Mouse (Mus musculus): ENCODE data around the gene Mybpc2. TPM values are rescaled to one million over a fixed set of nuclear protein-coding genes. Genes with fewer than 3 reads are reported as not detected.

Mybpc2 gene
- polyA plus RNA-seq, 1 experiment from 2014 or later = 0.35 TPM

DNA sequence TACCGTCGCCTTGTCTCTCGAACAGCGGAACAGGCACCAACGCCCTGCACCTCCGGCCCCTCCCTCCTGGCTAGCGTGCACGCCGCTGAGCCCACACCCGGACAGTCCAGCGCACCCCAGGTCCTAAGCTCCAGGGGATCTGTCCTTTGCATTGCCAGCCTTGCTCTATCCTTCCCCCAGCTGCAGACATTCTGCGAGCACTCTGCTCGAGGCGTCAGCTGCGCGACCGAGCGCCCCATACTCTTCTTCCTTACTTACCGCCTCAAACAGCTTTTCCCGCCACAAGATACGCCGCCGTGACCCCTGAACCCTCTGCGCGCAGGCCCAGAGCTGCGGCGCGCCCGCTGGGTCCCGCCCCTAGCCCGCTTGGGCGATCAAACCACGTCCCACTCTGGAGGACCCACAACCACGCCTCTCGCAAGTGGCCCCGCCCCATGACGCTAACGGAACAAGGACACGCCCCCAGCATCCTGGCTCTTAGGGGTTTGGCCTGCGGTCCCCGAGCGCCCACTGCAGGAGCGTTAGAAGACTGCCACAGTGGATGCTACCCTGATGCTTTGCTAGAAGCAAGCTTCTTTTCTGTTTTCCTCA lies 24.1 kb upstream of the Mybpc2 start, which contains the start of gene Pold1:
Pold1 (minus strand) TSS at position 353 of the 591 bp plus-strand sequence.
- H3K4me2 ChIP-seq (ENCODE audit: low read depth, low read length) = peak within 1 kb of the TSS; percentile 97
- ATAC-seq = peak; percentile 93
- TF ChIP-seq EP300 (IDR thresholded peaks at IDR 0.05; ENCODE audit: low read depth) = peak; percentile 27
- TF ChIP-seq CTCF (IDR thresholded peaks at IDR 0.05; ENCODE audit: low read depth) = peak; percentile 99
- peak within 1 kb of the TSS; percentile 77 for H3K27ac ChIP-seq (ENCODE audit: low read depth)
- H3K9ac ChIP-seq (replicated peaks) = peak within 1 kb of the TSS; percentile 65
- WGBS (ENCODE audit: insufficient replicate concordance) = under 1% methylated on average over 40 of the region's 43 CpGs
- H3K4me1 ChIP-seq (ENCODE audit: insufficient read depth) = peaks cover 16% of the 10 kb centered on the region
- peak within 1 kb of the TSS; percentile 62 for H3K4me3 ChIP-seq (ENCODE audit: low read depth, low read length)
- H3K27me3 ChIP-seq (ENCODE audit: insufficient read depth, low read length) = no peaks in the 10 kb centered on the region
- DNase-seq = peak; percentile 100
- H3K9me3 ChIP-seq (ENCODE audit: low read length) = no peaks in the 10 kb centered on the region
- H3K36me3 ChIP-seq (replicated peaks; ENCODE audit: insufficient read depth, low read length) = peaks cover 32% of the 10 kb centered on the region

GRCm38 (mm10) chr7:44547725-44548124 lies 23.3 kb upstream of the Mybpc2 start:
- Histone ChIP-seq H3K9ac (replicated peaks) (peak overlapping the region; percentile 65), H3K4me3 (ENCODE audit: low read depth, low read length) (peak overlapping the region; percentile 62), H3K36me3 (replicated peaks; ENCODE audit: insufficient read depth, low read length) (peaks cover 32% of the 10 kb centered on the region), H3K27me3 (ENCODE audit: insufficient read depth, low read length) (no peaks in the 10 kb centered on the region), H3K27ac (ENCODE audit: low read depth) (peak overlapping the region; percentile 77), H3K4me1 (ENCODE audit: insufficient read depth) (peaks cover 11% of the 10 kb centered on the region), H3K9me3 (ENCODE audit: low read length) (no peaks in the 10 kb centered on the region), H3K4me2 (ENCODE audit: low read depth, low read length) (peak overlapping the region; percentile 97)
- TF ChIP-seq CTCF (IDR thresholded peaks at IDR 0.05; ENCODE audit: low read depth) (no peak), EP300 (IDR thresholded peaks at IDR 0.05; ENCODE audit: low read depth) (no peak)
- WGBS (ENCODE audit: insufficient replicate concordance) = 23% methylated on average over 5 of the region's 5 CpGs
- no peak for DNase-seq
- ATAC-seq = no peak

DNA sequence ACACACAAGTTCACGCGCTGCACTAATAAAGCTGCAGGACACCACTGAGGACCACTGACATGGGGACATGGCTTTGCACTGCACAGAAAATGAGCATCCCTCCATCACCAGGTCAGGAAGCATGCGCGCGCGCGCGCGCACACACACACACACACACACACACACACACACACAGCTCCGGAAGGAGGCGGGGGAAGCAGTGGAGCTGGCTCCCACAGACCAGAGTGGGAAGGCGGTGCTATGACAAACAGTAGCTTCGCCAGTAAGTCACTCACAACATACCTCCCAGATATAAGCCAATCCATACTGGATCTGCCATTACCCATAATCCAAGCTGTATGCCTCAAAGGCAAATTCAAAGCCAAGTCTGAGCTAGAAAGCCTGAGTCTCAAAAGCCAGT lies 22.6 kb upstream of the Mybpc2 start:
- Histone ChIP-seq H3K4me1 (ENCODE audit: insufficient read depth) (peaks cover 10% of the 10 kb centered on the region), H3K4me3 (ENCODE audit: low read depth, low read length) (peak overlapping the region; percentile 62), H3K4me2 (ENCODE audit: low read depth, low read length) (peak overlapping the region; percentile 97), H3K27me3 (ENCODE audit: insufficient read depth, low read length) (no peaks in the 10 kb centered on the region), H3K9me3 (ENCODE audit: low read length) (no peaks in the 10 kb centered on the region), H3K27ac (ENCODE audit: low read depth) (no peak overlapping the region), H3K9ac (replicated peaks) (peak overlapping the region; percentile 65; the same call in 1 of the 2 replicates), H3K36me3 (replicated peaks; ENCODE audit: insufficient read depth, low read length) (peaks cover 29% of the 10 kb centered on the region)
- WGBS (ENCODE audit: insufficient replicate concordance) = 90% methylated on average over 13 of the region's 13 CpGs
- ATAC-seq (no peak), DNase-seq (no peak)
- TF ChIP-seq EP300 (IDR thresholded peaks at IDR 0.05; ENCODE audit: low read depth) (no peak), CTCF (IDR thresholded peaks at IDR 0.05; ENCODE audit: low read depth) (no peak)

- peaks cover 10% of the 10 kb centered on the region for H3K4me1 ChIP-seq (ENCODE audit: insufficient read depth)
- no peaks in the 10 kb centered on the region for H3K9me3 ChIP-seq (ENCODE audit: low read length)
- WGBS (ENCODE audit: insufficient replicate concordance) = 91% methylated on average over 3 of the region's 3 CpGs
- H3K4me2 ChIP-seq (ENCODE audit: low read depth, low read length) = no peak overlapping the region
- no peak for TF ChIP-seq EP300 (IDR thresholded peaks at IDR 0.05; ENCODE audit: low read depth)
- TF ChIP-seq CTCF (IDR thresholded peaks at IDR 0.05; ENCODE audit: low read depth) = no peak
- no peaks in the 10 kb centered on the region for H3K27me3 ChIP-seq (ENCODE audit: insufficient read depth, low read length)
- H3K4me3 ChIP-seq (ENCODE audit: low read depth, low read length) = no peak overlapping the region
- H3K36me3 ChIP-seq (replicated peaks; ENCODE audit: insufficient read depth, low read length) = peaks cover 29% of the 10 kb centered on the region
- no peak overlapping the region for H3K27ac ChIP-seq (ENCODE audit: low read depth)
- DNase-seq (no peak), ATAC-seq (no peak)
- no peak overlapping the region for H3K9ac ChIP-seq (replicated peaks)
Measured at GRCm38 (mm10) chr7:44546274-44546673, 21.8 kb upstream of the Mybpc2 start.

DNA sequence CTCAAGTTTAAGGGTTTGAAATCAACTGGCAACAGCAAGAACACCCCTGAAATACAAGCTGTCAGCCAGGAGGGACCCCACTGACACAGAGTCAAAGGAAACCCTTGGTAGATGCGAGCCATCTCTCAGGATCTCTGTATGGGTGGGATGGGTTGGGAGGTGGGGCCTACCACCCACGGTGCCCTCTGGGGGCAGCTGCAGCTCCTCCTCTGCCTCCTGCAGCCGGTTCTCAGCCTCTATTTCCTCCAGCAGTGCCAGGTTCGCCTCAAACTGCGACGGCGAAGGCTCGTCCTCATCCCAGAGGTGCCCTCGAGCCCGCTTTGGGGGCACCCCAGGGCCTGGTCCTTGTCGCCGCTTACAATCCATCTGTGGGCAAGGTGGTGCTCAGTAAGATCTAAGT lies 18.6 kb upstream of the Mybpc2 start:
- Histone ChIP-seq H3K9ac (replicated peaks) (no peak overlapping the region), H3K4me3 (ENCODE audit: low read depth, low read length) (no peak overlapping the region), H3K4me2 (ENCODE audit: low read depth, low read length) (no peak overlapping the region), H3K4me1 (ENCODE audit: insufficient read depth) (peaks cover 10% of the 10 kb centered on the region), H3K36me3 (replicated peaks; ENCODE audit: insufficient read depth, low read length) (peaks cover 36% of the 10 kb centered on the region), H3K27me3 (ENCODE audit: insufficient read depth, low read length) (no peaks in the 10 kb centered on the region), H3K9me3 (ENCODE audit: low read length) (no peaks in the 10 kb centered on the region), H3K27ac (ENCODE audit: low read depth) (no peak overlapping the region)
- whole genome bisulfite sequencing (ENCODE audit: insufficient replicate concordance) = 81% methylated on average over 12 of the region's 12 CpGs
- DNase-seq (no peak), ATAC-seq (no peak)
- TF ChIP-seq EP300 (IDR thresholded peaks at IDR 0.05; ENCODE audit: low read depth) (no peak), CTCF (IDR thresholded peaks at IDR 0.05; ENCODE audit: low read depth) (no peak)

DNA sequence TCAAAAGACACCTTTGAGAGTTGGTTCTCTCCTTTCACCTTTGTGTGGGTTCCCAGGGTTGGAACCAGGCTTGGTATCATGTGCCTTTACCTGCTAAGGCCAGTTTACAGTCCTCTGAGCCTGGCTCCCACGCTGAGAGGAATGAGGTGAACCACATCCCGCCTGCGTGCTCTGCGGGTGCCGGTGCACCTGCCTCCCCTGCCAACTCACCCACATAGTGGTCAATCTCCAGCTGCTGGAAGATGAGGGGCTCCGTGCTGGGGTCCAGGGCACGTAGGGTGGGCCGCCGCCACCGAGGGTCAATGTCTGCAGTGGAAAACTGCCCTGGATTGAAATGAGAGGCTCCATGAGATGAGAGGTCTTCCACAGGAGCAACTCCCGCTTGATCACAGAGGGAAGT lies 18.1 kb upstream of the Mybpc2 start:
- DNase-seq (no peak), ATAC-seq (no peak)
- Histone ChIP-seq H3K36me3 (replicated peaks; ENCODE audit: insufficient read depth, low read length) (peaks cover 41% of the 10 kb centered on the region), H3K9me3 (ENCODE audit: low read length) (no peaks in the 10 kb centered on the region), H3K9ac (replicated peaks) (no peak overlapping the region), H3K4me2 (ENCODE audit: low read depth, low read length) (no peak overlapping the region), H3K27me3 (ENCODE audit: insufficient read depth, low read length) (no peaks in the 10 kb centered on the region), H3K27ac (ENCODE audit: low read depth) (no peak overlapping the region), H3K4me3 (ENCODE audit: low read depth, low read length) (no peak overlapping the region), H3K4me1 (ENCODE audit: insufficient read depth) (peaks cover 6% of the 10 kb centered on the region)
- 89% methylated on average over 11 of the region's 11 CpGs for WGBS (ENCODE audit: insufficient replicate concordance)
- TF ChIP-seq CTCF (IDR thresholded peaks at IDR 0.05; ENCODE audit: low read depth) = no peak
- no peak for TF ChIP-seq EP300 (IDR thresholded peaks at IDR 0.05; ENCODE audit: low read depth)

All from liver, postnatal 0 days (tissue).